Comparison of ENCODE assay signal across 22 mouse cellular contexts in the genomic region with DNA sequence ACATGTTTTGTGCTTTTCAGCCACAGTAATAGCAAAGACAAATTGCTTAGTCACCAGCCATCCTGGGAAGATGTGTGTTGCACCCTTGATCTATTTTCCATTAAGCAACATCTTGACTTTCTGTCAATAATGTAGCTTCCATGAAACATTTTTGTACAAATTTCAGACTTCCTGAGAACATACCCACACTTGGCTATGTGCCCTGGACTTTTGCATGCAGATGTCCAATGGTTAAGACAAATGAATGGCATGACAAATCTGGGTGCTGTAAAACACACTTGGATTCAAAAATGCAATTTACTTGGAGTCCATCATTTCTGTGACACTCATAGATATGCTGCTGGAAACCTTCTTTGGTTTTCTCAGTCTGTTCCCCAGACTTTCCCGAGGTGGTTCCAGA.
DNase-seq lines count a peak whose midpoint lies in the region; ATAC-seq and TF ChIP-seq lines count a peak whose summit lies in the region.
"Had no signal": no experiment of that assay in that cellular context is flagged by ENCODE, and none has a peak within 500 bp of the region (broad histone marks: within the 10 kb centered on the region; RNA-seq: fewer than 3 reads in every experiment).

No protein-coding gene starts in this region.

- no peak for ATAC-seq in embryonic facial prominence, embryonic 14.5 days (ENCODE audit: low read depth)
- ATAC-seq: activated CD4-positive, CD25-positive, alpha-beta regulatory T cell, adult 4 months; forebrain, embryonic 13.5 days; forebrain, embryonic 15.5 days; forebrain, postnatal 0 days; Patski had no signal

- H3K27me3 ChIP-seq in embryonic facial prominence, embryonic 14.5 days (replicated peaks; ENCODE audit: control insufficient read depth, insufficient read depth, low read length): no peaks in the 10 kb centered on the region
- no peaks in the 10 kb centered on the region for H3K27me3 ChIP-seq in embryonic facial prominence, embryonic 10.5 days (replicated peaks; ENCODE audit: low read depth, poor library complexity, severe bottlenecking)
- H3K27me3 ChIP-seq: embryonic facial prominence, embryonic 13.5 days; forebrain, embryonic 13.5 days; forebrain, embryonic 15.5 days had no signal

- no peak overlapping the region for H3K9ac ChIP-seq in embryonic facial prominence, embryonic 14.5 days (ENCODE audit: low read depth, low read length)
- H3K9ac ChIP-seq: embryonic facial prominence, embryonic 13.5 days; forebrain, embryonic 13.5 days; forebrain, embryonic 15.5 days; forebrain, postnatal 0 days had no signal

- no peak overlapping the region for H3K4me3 ChIP-seq in embryonic facial prominence, embryonic 14.5 days (ENCODE audit: low read depth, low read length)
- H3K4me3 ChIP-seq in embryonic facial prominence, embryonic 10.5 days: no peak overlapping the region
- H3K4me3 ChIP-seq in layer of hippocampus, adult 2 months: no peak overlapping the region
- H3K4me3 ChIP-seq: embryonic facial prominence, embryonic 13.5 days; forebrain, embryonic 13.5 days; forebrain, embryonic 15.5 days had no signal

- 71% methylated on average over 1 of the region's 1 CpGs for WGBS in embryonic facial prominence, embryonic 14.5 days
- WGBS in embryonic facial prominence, embryonic 10.5 days: 91% methylated on average over 1 of the region's 1 CpGs

- no peak for TF ChIP-seq CTCF in layer of hippocampus, adult 2 months (conservative IDR thresholded peaks at IDR 0.05)

- H3K4me2 ChIP-seq in embryonic facial prominence, embryonic 14.5 days (ENCODE audit: low read depth, low read length): no peak overlapping the region
- H3K4me2 ChIP-seq: embryonic facial prominence, embryonic 13.5 days; forebrain, embryonic 13.5 days; forebrain, embryonic 15.5 days had no signal

- H3K9me3 ChIP-seq in embryonic facial prominence, embryonic 14.5 days (ENCODE audit: control insufficient read depth, low read length): no peaks in the 10 kb centered on the region
- H3K9me3 ChIP-seq in embryonic facial prominence, embryonic 10.5 days: no peaks in the 10 kb centered on the region
- H3K9me3 ChIP-seq: embryonic facial prominence, embryonic 13.5 days; forebrain, embryonic 13.5 days; forebrain, embryonic 15.5 days had no signal

- DNase-seq in embryonic facial prominence, embryonic 14.5 days (ENCODE audit: low spot score): peak; percentile 20
- DNase-seq in embryonic facial prominence, embryonic 10.5 days (ENCODE audit: low spot score): no peak
- peak; percentile 24 to 43 for DNase-seq in layer of hippocampus, adult 2 months (ENCODE audit: low spot score in 2 of 2)
- no peak for DNase-seq in layer of hippocampus, postnatal 25 days (ENCODE audit: extremely low spot score in 1 of 2, low spot score in 1 of 2)
- DNase-seq in 3T3-L1 (ENCODE audit: low read depth, low spot score) (peak; percentile 25), adipocyte (ENCODE audit: low spot score) (peak; percentile 81)
- no peak for DNase-seq in urinary bladder, postnatal 10 days (ENCODE audit: low spot score)
- DNase-seq in urinary bladder, postnatal 14 days (ENCODE audit: low spot score): no peak
- DNase-seq: adrenal gland, adult 2 months; adrenal gland, postnatal 10 days; adrenal gland, postnatal 25 days; cerebellum, adult 11-12 months; cerebellum, adult 2 months; cerebellum, adult 9-10 months; cerebellum, postnatal 10 days; cerebellum, postnatal 25 days; forebrain, postnatal 0 days had no signal

- no peaks in the 10 kb centered on the region; the same call in 1 of the 2 replicates for H3K4me1 ChIP-seq in embryonic facial prominence, embryonic 14.5 days (ENCODE audit: control insufficient read depth, insufficient read depth, low read length)
- peaks cover 13% of the 10 kb centered on the region for H3K4me1 ChIP-seq in embryonic facial prominence, embryonic 10.5 days
- H3K4me1 ChIP-seq: embryonic facial prominence, embryonic 13.5 days; forebrain, embryonic 13.5 days; forebrain, embryonic 15.5 days had no signal

- H3K27ac ChIP-seq in embryonic facial prominence, embryonic 14.5 days (replicated peaks; ENCODE audit: low read depth, low read length): no peak overlapping the region
- H3K27ac ChIP-seq in embryonic facial prominence, embryonic 10.5 days (replicated peaks): no peak overlapping the region
- H3K27ac ChIP-seq in layer of hippocampus, adult 2 months: peak overlapping the region; percentile 49
- H3K27ac ChIP-seq: embryonic facial prominence, embryonic 13.5 days; forebrain, embryonic 13.5 days; forebrain, embryonic 15.5 days had no signal

- H3K36me3 ChIP-seq in embryonic facial prominence, embryonic 14.5 days (ENCODE audit: control insufficient read depth, insufficient read depth, low read length): no peaks in the 10 kb centered on the region
- no peaks in the 10 kb centered on the region for H3K36me3 ChIP-seq in embryonic facial prominence, embryonic 10.5 days (replicated peaks)
- H3K36me3 ChIP-seq: embryonic facial prominence, embryonic 13.5 days; forebrain, embryonic 15.5 days had no signal

Comparison
In these comparisons a context has a peak if more than half of its experiments do, and no peak if none do; other contexts are left out.
1. DNase-seq: peak in embryonic facial prominence, embryonic 14.5 days (single experiment), layer of hippocampus, adult 2 months (2 of 2), 3T3-L1 (single experiment) and adipocyte (single experiment); none in embryonic facial prominence, embryonic 10.5 days (single experiment), layer of hippocampus, postnatal 25 days (0 of 2), urinary bladder, postnatal 10 days (single experiment) and urinary bladder, postnatal 14 days (single experiment).